Mouse (Mus musculus) gastrocnemius, adult 2 months (tissue): Measurements from ENCODE around the gene Tenm2. TPM values are rescaled to one million over a fixed set of nuclear protein-coding genes. Genes with fewer than 3 reads are reported as not detected.

Experiments
- DNase-seq: peaks from one replicate; pipeline ENCODE4 v3.0.0; 2022
- H3K27ac ChIP-seq: fragments of 200-600 bp; 2 replicates; pipeline ENCODE4 v1.8.1; 2022; ENCODE audit warnings: mild to moderate bottlenecking
- H3K4me3 ChIP-seq: fragments of 200-600 bp; 2 replicates; pipeline ENCODE4 v1.8.1; 2022; ENCODE audit warnings: mild to moderate bottlenecking, moderate library complexity
- CTCF ChIP-seq: fragments of 200-600 bp; IDR thresholded peaks from 2 replicates; pipeline ENCODE4 v1.8.1; 2022; ENCODE audit warnings: antibody characterized with exemption, mild to moderate bottlenecking, moderate library complexity
- intact Hi-C: fragments of 180-260 bp; cut with DNase I; formaldehyde crosslinking; loops from one replicate; pipeline ENCODE4 v1.15.1; 2025
- total RNA-seq, 2 experiments: library from RNA; stranded (reverse); gene quantifications; 2 replicates each; pipeline ENCODE4 v1.2.3; 2021

Gene Tenm2
- total RNA-seq, 2 experiments from 2014 or later: 0.42 to 0.43 TPM

GRCm38 (mm10) chr11:36171991-36172390, 1063.8 kb downstream of the Tenm2 start:
- no peak overlapping the region for H3K4me3 ChIP-seq
- intact Hi-C loops: no loop called here
- H3K27ac ChIP-seq: no peak overlapping the region
- TF ChIP-seq CTCF: no peak
- no peak for DNase-seq

GRCm38 (mm10) chr11:36171221-36171620, 1064.5 kb downstream of the Tenm2 start:
- Histone ChIP-seq H3K4me3 (no peak overlapping the region), H3K27ac (no peak overlapping the region)
- no peak for DNase-seq
- intact Hi-C loops: no loop called here
- no peak for TF ChIP-seq CTCF

GRCm38 (mm10) chr11:36169738-36170137, 1066.0 kb downstream of the Tenm2 start:
- Histone ChIP-seq H3K4me3 (no peak overlapping the region), H3K27ac (no peak overlapping the region)
- no peak for TF ChIP-seq CTCF
- no peak for DNase-seq
- intact Hi-C loops: no loop called here

- intact Hi-C loops: no loop called here
- no peak overlapping the region for H3K4me3 ChIP-seq
- no peak overlapping the region for H3K27ac ChIP-seq
- TF ChIP-seq CTCF: no peak
- DNase-seq: no peak
These were observed 1066.7 kb downstream of the Tenm2 start for GRCm38 (mm10) chr11:36168921-36169537.

GRCm38 (mm10) chr11:36167766-36168318, 1067.9 kb downstream of the Tenm2 start:
- Histone ChIP-seq H3K27ac (no peak overlapping the region), H3K4me3 (no peak overlapping the region)
- no peak for DNase-seq
- intact Hi-C loops: no loop called here
- TF ChIP-seq CTCF: no peak

- no peak overlapping the region for H3K4me3 ChIP-seq
- intact Hi-C loops: no loop called here
- no peak for TF ChIP-seq CTCF
- no peak for DNase-seq
- H3K27ac ChIP-seq: no peak overlapping the region
These were observed 1072.2 kb downstream of the Tenm2 start for GRCm38 (mm10) chr11:36163580-36163979.

GRCm38 (mm10) chr11:36161765-36162321, 1073.9 kb downstream of the Tenm2 start:
- no peak for TF ChIP-seq CTCF
- intact Hi-C loops: no loop called here
- H3K4me3 ChIP-seq: no peak overlapping the region
- H3K27ac ChIP-seq: no peak overlapping the region
- DNase-seq: no peak

GRCm38 (mm10) chr11:36153450-36153849, 1082.3 kb downstream of the Tenm2 start:
- no peak overlapping the region for H3K4me3 ChIP-seq
- DNase-seq: no peak
- intact Hi-C loops: no loop called here
- TF ChIP-seq CTCF: no peak
- no peak overlapping the region for H3K27ac ChIP-seq

- H3K4me3 ChIP-seq: no peak overlapping the region
- intact Hi-C loops: no loop called here
- no peak for TF ChIP-seq CTCF
- no peak overlapping the region for H3K27ac ChIP-seq
- DNase-seq: no peak
These were observed 1082.8 kb downstream of the Tenm2 start for GRCm38 (mm10) chr11:36153011-36153410.

- no peak for TF ChIP-seq CTCF
- intact Hi-C loops: no loop called here
- no peak for DNase-seq
- H3K4me3 ChIP-seq: no peak overlapping the region
- H3K27ac ChIP-seq: no peak overlapping the region
These were observed 1083.5 kb downstream of the Tenm2 start for GRCm38 (mm10) chr11:36152226-36152625.

- intact Hi-C loops: no loop called here
- DNase-seq: no peak
- Histone ChIP-seq H3K27ac (no peak overlapping the region), H3K4me3 (no peak overlapping the region)
- no peak for TF ChIP-seq CTCF
These were observed 1086.7 kb downstream of the Tenm2 start for GRCm38 (mm10) chr11:36149092-36149491.

GRCm38 (mm10) chr11:36145057-36145456, 1090.7 kb downstream of the Tenm2 start:
- no peak for DNase-seq
- intact Hi-C loops: no loop called here
- H3K4me3 ChIP-seq: no peak overlapping the region
- H3K27ac ChIP-seq: no peak overlapping the region
- TF ChIP-seq CTCF: no peak

- intact Hi-C loops: no loop called here
These were observed 1095.4 kb downstream of the Tenm2 start for GRCm38 (mm10) chr11:36140411-36140810.

GRCm38 (mm10) chr11:36139521-36139920, 1096.2 kb downstream of the Tenm2 start:
- Histone ChIP-seq H3K4me3 (no peak overlapping the region), H3K27ac (no peak overlapping the region)
- intact Hi-C loops: no loop called here
- no peak for TF ChIP-seq CTCF
- no peak for DNase-seq

More at GRCm38 (mm10) chr11:36140411-36140810, 1095.4 kb downstream of the Tenm2 start:
- DNase-seq: no peak
- Histone ChIP-seq H3K27ac (no peak overlapping the region), H3K4me3 (no peak overlapping the region)
- TF ChIP-seq CTCF: no peak
